Mouse (Mus musculus) layer of hippocampus, postnatal 36 days (tissue): Measurements from ENCODE around the gene Pcdh7. TPM values are rescaled to one million over a fixed set of nuclear protein-coding genes. Genes with fewer than 3 reads are reported as not detected.
"Not testable (repeated sequence)": the region's sequence is repeated elsewhere in the genome, so short reads cannot be mapped to it uniquely, and the experiment has no call there.

Experiments
- DNase-seq, 2 experiments: peaks; one replicate each; pipeline ENCODE4 v3.0.0; 2022
- total RNA-seq, 2 experiments: library from RNA; stranded (reverse); gene quantifications; 2 replicates each; pipeline ENCODE4 v1.2.3; 2021

Gene Pcdh7
- total RNA-seq, 2 experiments from 2014 or later = 54.1 to 71.6 TPM

DNA sequence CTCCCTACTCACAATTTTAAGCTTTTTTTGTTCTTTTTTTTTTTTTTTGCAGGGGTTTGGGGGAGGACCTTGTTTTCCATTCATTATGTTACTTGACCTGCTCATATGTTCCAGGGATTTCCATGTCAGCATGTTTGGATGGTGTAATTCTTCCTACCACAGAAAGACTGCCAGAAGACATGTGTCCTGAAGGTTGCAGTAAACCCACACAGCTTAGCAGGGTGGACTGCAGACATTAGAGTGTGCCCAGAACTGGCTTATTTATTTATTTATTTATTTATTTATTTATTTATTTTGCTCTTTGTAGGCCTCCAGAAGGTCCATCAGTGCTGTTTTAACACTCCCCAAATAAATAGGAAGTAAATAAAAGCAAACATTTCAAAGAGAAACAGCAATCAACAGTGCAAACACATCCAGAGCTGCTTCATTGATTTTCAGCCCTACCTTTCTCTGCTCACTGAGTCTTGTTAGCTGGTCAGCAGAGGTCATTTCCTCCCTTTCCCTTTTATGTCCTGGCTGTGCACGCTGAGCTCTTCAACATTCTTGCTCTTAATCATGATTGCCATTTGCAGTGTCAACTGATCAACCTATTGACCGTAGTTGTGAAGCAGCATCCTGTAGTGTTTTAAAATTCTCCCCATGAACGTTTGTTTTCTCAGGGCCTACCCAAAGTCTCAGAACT is 401.3 kb downstream of the Pcdh7 start:
- no peak for DNase-seq

DNA sequence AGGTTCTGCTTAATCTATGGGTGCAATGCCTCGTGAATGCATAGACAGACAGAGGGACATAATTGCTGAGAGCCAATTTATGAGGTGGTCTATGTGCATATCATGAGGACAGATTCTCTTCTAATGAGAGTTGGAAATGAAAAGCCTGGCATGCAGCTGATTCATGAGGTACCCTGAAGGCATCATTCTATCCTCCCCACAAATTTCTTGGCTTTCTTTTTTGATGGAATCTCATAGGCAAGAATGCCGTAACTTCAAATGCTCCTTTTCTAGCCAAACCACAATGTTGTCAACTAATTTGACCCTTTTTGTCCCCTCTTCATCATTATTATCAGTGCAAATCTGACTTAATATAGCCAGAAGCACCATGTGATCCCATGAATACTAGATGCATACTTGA is 426.1 kb downstream of the Pcdh7 start:
- DNase-seq = no peak

DNA sequence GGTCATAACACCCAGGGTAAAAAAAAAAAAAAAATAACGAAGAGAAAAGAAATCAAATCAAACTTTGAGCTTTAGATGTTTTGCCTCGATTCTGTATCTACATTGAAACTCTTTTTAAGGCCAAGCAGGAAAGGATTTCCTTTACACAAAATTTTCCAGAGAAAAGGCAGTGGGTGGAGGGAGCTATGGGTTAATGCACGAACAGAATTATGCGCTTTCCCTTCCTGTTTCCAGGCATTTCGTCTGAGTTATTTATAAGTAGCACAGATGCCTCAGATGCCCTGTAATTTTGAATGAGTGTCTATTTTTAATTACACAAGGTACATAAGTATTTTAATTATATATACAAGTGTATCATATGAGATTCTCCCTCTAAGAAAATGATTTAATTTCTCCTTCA is 436.2 kb downstream of the Pcdh7 start:
- no peak for DNase-seq

DNA sequence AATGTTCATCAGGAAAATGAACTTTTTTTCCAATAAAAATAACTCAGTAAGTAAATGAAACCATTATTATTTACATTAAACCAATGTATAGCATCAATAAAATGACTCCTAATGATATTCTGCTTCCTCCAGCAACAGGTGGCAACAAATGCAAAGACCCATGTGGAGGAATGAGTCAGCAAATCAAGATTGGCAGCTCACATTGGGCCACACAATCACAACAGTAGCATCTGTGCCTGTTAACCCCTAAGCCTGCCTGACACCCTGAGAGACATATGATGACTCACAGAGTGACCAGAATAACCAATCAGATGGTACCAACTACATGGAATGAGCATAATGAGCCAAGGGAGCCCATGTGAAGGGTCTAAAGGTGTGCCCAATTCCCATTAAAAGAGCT is 454.5 kb downstream of the Pcdh7 start:
- DNase-seq = no peak

DNA sequence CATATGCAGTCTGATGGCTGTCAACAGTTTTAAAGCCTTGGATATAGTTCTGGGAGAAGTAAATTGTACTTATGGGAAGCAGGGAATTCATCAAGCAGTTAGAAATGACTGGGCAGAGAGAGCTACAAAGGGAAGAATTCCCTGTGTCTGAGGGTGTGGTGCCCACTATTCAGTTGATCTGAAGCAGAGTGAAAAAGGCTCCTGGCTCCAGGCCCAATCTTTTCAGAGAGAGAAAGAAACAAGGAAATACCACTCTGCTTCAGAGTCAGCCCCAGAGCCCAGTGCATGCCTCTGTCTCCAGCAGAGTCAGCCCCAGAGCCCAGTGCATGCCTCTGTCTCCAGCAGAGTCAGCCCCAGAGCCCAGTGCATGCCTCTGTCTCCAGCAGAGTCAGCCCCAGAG is 456.6 kb downstream of the Pcdh7 start:
- DNase-seq = not testable (repeated sequence)

DNA sequence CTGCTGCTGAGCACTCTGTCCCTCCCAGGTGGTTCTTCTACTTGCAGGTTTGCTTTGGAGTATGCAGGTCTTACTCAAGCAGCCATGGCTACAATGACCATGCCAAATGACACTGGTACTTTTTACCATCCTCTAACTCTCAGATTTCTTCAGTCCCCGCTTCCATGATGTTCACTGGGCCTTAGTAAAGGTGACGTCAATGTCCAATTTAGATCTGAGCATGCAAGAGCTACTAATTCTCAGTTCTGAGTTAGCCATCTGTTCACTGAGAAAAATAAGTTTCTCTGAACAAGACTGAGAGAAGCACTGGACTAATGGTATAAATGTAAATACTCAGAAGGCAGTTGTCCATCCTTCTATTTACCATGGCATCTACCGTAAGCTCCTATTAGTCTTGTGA is 457.8 kb downstream of the Pcdh7 start:
- DNase-seq = no peak
